Mouse (Mus musculus) ES-Bruce4 (cell line): ENCODE data around the gene Rtp2.

Source experiments
- CTCF ChIP-seq: IDR thresholded peaks from one replicate; pipeline ENCODE4 v1.8.1; 2011; ENCODE audit warnings: low read depth, low read length
- POLR2A ChIP-seq: IDR thresholded peaks from one replicate; pipeline ENCODE4 v1.8.1; 2011; ENCODE audit warnings: low read length; ENCODE audit not compliant: insufficient read depth

- TF ChIP-seq POLR2A (no peak), CTCF (no peak)
These were observed 49.0 kb upstream of the Rtp2 start for GRCm38 (mm10) chr16:23980991-23981720.
